In genomic region chr15:79932323-79932987, GRCm38 (mm10) we compare ENCODE assay signal across 7 mouse cellular contexts. TPM values are rescaled to one million over a fixed set of nuclear protein-coding genes. Genes with fewer than 3 reads are reported as not detected.
DNase-seq lines count a peak whose midpoint lies in the region; ATAC-seq and TF ChIP-seq lines count a peak whose summit lies in the region.

No protein-coding gene starts in this region.

- H3K4me2 ChIP-seq in embryonic facial prominence, embryonic 14.5 days (ENCODE audit: low read depth, low read length): peak overlapping the region; percentile 83
- H3K4me2 ChIP-seq in kidney, embryonic 14.5 days (replicated peaks; ENCODE audit: low read depth, low read length): peak overlapping the region; percentile 93
- peak overlapping the region; percentile 84 for H3K4me2 ChIP-seq in limb, embryonic 14.5 days (replicated peaks; ENCODE audit: low read depth, low read length, severe bottlenecking)
- peak overlapping the region; percentile 73 for H3K4me2 ChIP-seq in midbrain, embryonic 16.5 days (ENCODE audit: low read length)

- peaks cover 26% of the 10 kb centered on the region for H3K27me3 ChIP-seq in embryonic facial prominence, embryonic 14.5 days (replicated peaks; ENCODE audit: control insufficient read depth, insufficient read depth, low read length)
- peaks cover 24% of the 10 kb centered on the region for H3K27me3 ChIP-seq in kidney, embryonic 14.5 days (ENCODE audit: control insufficient read depth, insufficient read depth, low read length)
- H3K27me3 ChIP-seq in limb, embryonic 14.5 days (ENCODE audit: control insufficient read depth, insufficient read depth, low read length): peaks cover 36% of the 10 kb centered on the region
- peaks cover 5% of the 10 kb centered on the region for H3K27me3 ChIP-seq in midbrain, embryonic 16.5 days (ENCODE audit: control insufficient read depth, insufficient read depth, low read depth, low read length)
- no peaks in the 10 kb centered on the region for H3K27me3 ChIP-seq in spleen, adult 2 months (ENCODE audit: control insufficient read depth, insufficient read depth, low read length)

- no peak overlapping the region for H3K27ac ChIP-seq in embryonic facial prominence, embryonic 14.5 days (replicated peaks; ENCODE audit: low read depth, low read length)
- no peak overlapping the region for H3K27ac ChIP-seq in kidney, embryonic 14.5 days (ENCODE audit: low read depth, low read length)
- H3K27ac ChIP-seq in limb, embryonic 14.5 days (replicated peaks; ENCODE audit: low read depth, low read length): no peak overlapping the region
- no peak overlapping the region for H3K27ac ChIP-seq in midbrain, embryonic 16.5 days (ENCODE audit: low read length)
- peak overlapping the region; percentile 94 for H3K27ac ChIP-seq in spleen, adult 2 months (ENCODE audit: insufficient read depth, low read length)

- no peaks in the 10 kb centered on the region for H3K9me3 ChIP-seq in embryonic facial prominence, embryonic 14.5 days (ENCODE audit: control insufficient read depth, low read length)
- no peaks in the 10 kb centered on the region for H3K9me3 ChIP-seq in kidney, embryonic 14.5 days (ENCODE audit: control insufficient read depth, low read length)
- H3K9me3 ChIP-seq in limb, embryonic 14.5 days (ENCODE audit: control insufficient read depth, low read length): no peaks in the 10 kb centered on the region
- H3K9me3 ChIP-seq in midbrain, embryonic 16.5 days (replicated peaks; ENCODE audit: control insufficient read depth, low read length, poor library complexity, severe bottlenecking): no peaks in the 10 kb centered on the region

- no peaks in the 10 kb centered on the region for H3K36me3 ChIP-seq in embryonic facial prominence, embryonic 14.5 days (ENCODE audit: control insufficient read depth, insufficient read depth, low read length)
- no peaks in the 10 kb centered on the region for H3K36me3 ChIP-seq in kidney, embryonic 14.5 days (ENCODE audit: control insufficient read depth, insufficient read depth, low read length)
- H3K36me3 ChIP-seq in limb, embryonic 14.5 days (ENCODE audit: control insufficient read depth, insufficient read depth, low read length): no peaks in the 10 kb centered on the region
- H3K36me3 ChIP-seq in midbrain, embryonic 16.5 days (ENCODE audit: control insufficient read depth, insufficient read depth, low read length): no peaks in the 10 kb centered on the region
- peaks cover 8% of the 10 kb centered on the region for H3K36me3 ChIP-seq in spleen, adult 2 months (ENCODE audit: control insufficient read depth, insufficient read depth, low read length)

- peak; percentile 41 for ATAC-seq in embryonic facial prominence, embryonic 14.5 days (ENCODE audit: low read depth)
- ATAC-seq in kidney, embryonic 14.5 days (ENCODE audit: low FRiP score, low TSS enrichment): peak; percentile 53
- ATAC-seq in limb, embryonic 14.5 days (ENCODE audit: low FRiP score, low read depth): peak; percentile 38; the same call in 1 of the 2 replicates
- ATAC-seq in midbrain, embryonic 16.5 days: peak; percentile 63

- peaks cover 7% of the 10 kb centered on the region; the same call in 1 of the 2 replicates for H3K4me1 ChIP-seq in embryonic facial prominence, embryonic 14.5 days (ENCODE audit: control insufficient read depth, insufficient read depth, low read length)
- 0 out of 2 replicates have a peak, but pooled peaks cover 4% of the 10 kb centered on the region for H3K4me1 ChIP-seq in kidney, embryonic 14.5 days (ENCODE audit: control insufficient read depth, insufficient read depth, low read length)
- peaks cover 10% of the 10 kb centered on the region for H3K4me1 ChIP-seq in limb, embryonic 14.5 days (ENCODE audit: control insufficient read depth, insufficient read depth, low read length)
- H3K4me1 ChIP-seq in midbrain, embryonic 16.5 days (ENCODE audit: control insufficient read depth, insufficient read depth, low read length): peaks cover 22% of the 10 kb centered on the region
- peaks cover 26% of the 10 kb centered on the region; the same call in 1 of the 2 replicates for H3K4me1 ChIP-seq in spleen, adult 2 months (ENCODE audit: control insufficient read depth, insufficient read depth, insufficient read length)

- no peak for TF ChIP-seq POLR2A in limb, embryonic 14.5 days (IDR thresholded peaks at IDR 0.05; ENCODE audit: borderline replicate concordance, extremely low read depth, insufficient read depth, insufficient read length)
- TF ChIP-seq POLR2A in spleen, adult 2 months (IDR thresholded peaks at IDR 0.05; ENCODE audit: low read depth, low read length): no peak; the same call in 1 of the 2 replicates

- TF ChIP-seq CTCF in spleen, adult 2 months (IDR thresholded peaks at IDR 0.05; ENCODE audit: extremely low read depth, insufficient read depth, insufficient read length, insufficient replicate concordance): no peak

- peak overlapping the region; percentile 65 for H3K9ac ChIP-seq in embryonic facial prominence, embryonic 14.5 days (ENCODE audit: low read depth, low read length)
- peak overlapping the region; percentile 65 for H3K9ac ChIP-seq in kidney, embryonic 14.5 days (ENCODE audit: low read depth, low read length)
- H3K9ac ChIP-seq in limb, embryonic 14.5 days (ENCODE audit: low read depth, low read length, severe bottlenecking): peak overlapping the region; percentile 55
- H3K9ac ChIP-seq in midbrain, embryonic 16.5 days (ENCODE audit: low read depth, low read length): peak overlapping the region; percentile 72

- 0% methylated on average over 8 of the region's 62 CpGs for WGBS in embryonic facial prominence, embryonic 14.5 days
- WGBS in kidney, embryonic 14.5 days: under 1% methylated on average over 62 of the region's 62 CpGs
- 2% methylated on average over 41 of the region's 62 CpGs for WGBS in limb, embryonic 14.5 days
- under 1% methylated on average over 59 of the region's 62 CpGs for WGBS in midbrain, embryonic 16.5 days
- 1% methylated on average over 61 of the region's 62 CpGs for WGBS in spleen, adult 2 months

- DNase-seq in adrenal gland, postnatal 4 days (ENCODE audit: low spot score in 2 of 2): peak; percentile 69 to 74
- DNase-seq in embryonic facial prominence, embryonic 14.5 days (ENCODE audit: low spot score): peak; percentile 87
- peak; percentile 94 to 95 for DNase-seq in heart, adult 9 months (ENCODE audit: low spot score in 2 of 2)
- DNase-seq in limb, embryonic 14.5 days (ENCODE audit: low spot score): peak; percentile 71
- peak; percentile 79 to 92 for DNase-seq in spleen, adult 2 months (ENCODE audit: low read depth in 1 of 2, low spot score in 2 of 2)

- peak overlapping the region; percentile 64 for H3K4me3 ChIP-seq in embryonic facial prominence, embryonic 14.5 days (ENCODE audit: low read depth, low read length)
- H3K4me3 ChIP-seq in kidney, embryonic 14.5 days (ENCODE audit: low read length): peak overlapping the region; percentile 69
- H3K4me3 ChIP-seq in limb, embryonic 14.5 days (replicated peaks; ENCODE audit: low read length): peak overlapping the region; percentile 60
- H3K4me3 ChIP-seq in midbrain, embryonic 16.5 days (ENCODE audit: low read depth, low read length): peak overlapping the region; percentile 62
- peak overlapping the region; percentile 80 for H3K4me3 ChIP-seq in spleen, adult 2 months (ENCODE audit: extremely low read depth, insufficient read depth, insufficient read length)

RNA-seq across cellular contexts. Expression of gene Cbx7, which starts 38.5 kb away (rescaled TPM):
- total RNA-seq in adrenal gland, postnatal 4 days (2021): 10 to 100 TPM; 15.4 to 18.4 TPM
- 1.5 and 1.8 TPM in 2 replicates for polyA plus RNA-seq in embryonic facial prominence, embryonic 14.5 days (2014; fragmentation: Nextera tagmentation; extraction: Ambion mirVana)
- polyA plus RNA-seq in kidney, embryonic 14.5 days (2014; fragmentation: Nextera tagmentation; extraction: Ambion mirVana): 1.5 and 2.0 TPM in 2 replicates
- polyA plus RNA-seq in limb, embryonic 14.5 days (2012; rRNA removed): 8.5 and 9.3 TPM in 2 replicates
- 2.1 and 2.9 TPM in 2 replicates for polyA plus RNA-seq in limb, embryonic 14.5 days (2014; fragmentation: Nextera tagmentation; extraction: Ambion mirVana)
- polyA plus RNA-seq in midbrain, embryonic 16.5 days (2015; fragmentation: Nextera tagmentation; extraction: Ambion mirVana): 4.8 and 5.0 TPM in 2 replicates
- 82.9 and 95.8 TPM in 2 replicates for polyA plus RNA-seq in spleen, adult 2 months (2012; rRNA removed)

RNA-seq across cellular contexts. Expression of gene Apobec3, which starts 41.0 kb away (rescaled TPM):
- 10 to 100 TPM; 28.4 to 33.4 TPM for total RNA-seq in adrenal gland, postnatal 4 days (2021)
- polyA plus RNA-seq in embryonic facial prominence, embryonic 14.5 days (2014; fragmentation: Nextera tagmentation; extraction: Ambion mirVana): 16.1 and 17.3 TPM in 2 replicates
- 20.3 and 25.3 TPM in 2 replicates for polyA plus RNA-seq in kidney, embryonic 14.5 days (2014; fragmentation: Nextera tagmentation; extraction: Ambion mirVana)
- polyA plus RNA-seq in limb, embryonic 14.5 days (2012; rRNA removed): 16.0 and 18.0 TPM in 2 replicates
- polyA plus RNA-seq in limb, embryonic 14.5 days (2014; fragmentation: Nextera tagmentation; extraction: Ambion mirVana): 12.0 and 13.2 TPM in 2 replicates
- 3.8 and 4.2 TPM in 2 replicates for polyA plus RNA-seq in midbrain, embryonic 16.5 days (2015; fragmentation: Nextera tagmentation; extraction: Ambion mirVana)
- 99.9 and 104 TPM in 2 replicates for polyA plus RNA-seq in spleen, adult 2 months (2012; rRNA removed)
